Mouse (Mus musculus) MEL (cell line): ENCODE data around the gene Akt3. TPM values are rescaled to one million over a fixed set of nuclear protein-coding genes. Genes with fewer than 3 reads are reported as not detected.

Source experiments
- DNase-seq: peaks from one replicate; pipeline ENCODE4 v3.0.0; 2011; ENCODE audit warnings: low read depth, low spot score
- H3K27ac ChIP-seq: 2 replicates; pipeline ENCODE4 v1.5.1; 2012; ENCODE audit warnings: low read depth, mild to moderate bottlenecking, control low read depth, low read length, moderate library complexity; ENCODE audit not compliant: control insufficient read depth
- H3K27me3 ChIP-seq, 2 experiments: fragments of 150-350 bp in 1 of 2; sonication (generic) in 1 of 2; 2 replicates each; pipeline ENCODE4 v1.6.1; 2012; ENCODE audit warnings: low read length in 2 of 2, mild to moderate bottlenecking in 2 of 2, improper control_type of control experiment in 1 of 2, moderate library complexity in 1 of 2; ENCODE audit not compliant: insufficient read depth in 2 of 2, control insufficient read depth in 1 of 2
- H3K36me3 ChIP-seq, 2 experiments: 2 replicates each; pipeline ENCODE4 v1.6.1; 2012 to 2014; ENCODE audit warnings: low read length in 2 of 2, improper control_type of control experiment in 1 of 2, inconsistent platforms in 1 of 2, mild to moderate bottlenecking in 1 of 2; ENCODE audit not compliant: insufficient read depth in 2 of 2, control insufficient read depth in 1 of 2
- H3K4me1 ChIP-seq, 2 experiments: fragments of 150-350 bp in 1 of 2; sonication (generic) in 1 of 2; 2 replicates each; pipeline ENCODE4 v1.6.1; 2012; ENCODE audit warnings: low read length in 2 of 2, improper control_type of control experiment in 1 of 2, mild to moderate bottlenecking in 1 of 2; ENCODE audit not compliant: insufficient read depth in 2 of 2, control insufficient read depth in 1 of 2
- H3K4me3 ChIP-seq, 2 experiments: fragments of 150-350 bp in 1 of 2; sonication (generic) in 1 of 2; 2 replicates each; pipeline ENCODE4 v1.5.1; 2012; ENCODE audit warnings: low read depth in 2 of 2, low read length in 2 of 2, mild to moderate bottlenecking in 2 of 2, moderate library complexity in 2 of 2, control low read depth in 1 of 2, improper control_type of control experiment in 1 of 2; ENCODE audit not compliant: control insufficient read depth in 1 of 2, insufficient read depth in 1 of 2
- H3K79me2 ChIP-seq: 2 replicates; pipeline ENCODE4 v1.6.1; 2012; ENCODE audit warnings: mild to moderate bottlenecking, low read length, moderate library complexity; ENCODE audit not compliant: control insufficient read depth, poor library complexity, insufficient read depth
- H3K9ac ChIP-seq: 2 replicates; pipeline ENCODE4 v1.6.1; 2012; ENCODE audit warnings: low read depth, mild to moderate bottlenecking, control low read depth, low read length, moderate library complexity; ENCODE audit not compliant: control insufficient read depth, poor library complexity, severe bottlenecking
- H3K9me3 ChIP-seq: fragments of 150-350 bp; sonication (generic); replicated peaks from 2 replicates; pipeline ENCODE4 v1.6.1; 2012; ENCODE audit warnings: mild to moderate bottlenecking, low read length, improper control_type of control experiment, moderate library complexity; ENCODE audit not compliant: insufficient read depth
- BHLHE40 ChIP-seq: IDR thresholded peaks from 2 replicates; pipeline ENCODE4 v1.6.1; 2012; ENCODE audit warnings: low read depth, mild to moderate bottlenecking, inconsistent platforms, low read length, improper control_type of control experiment, borderline replicate concordance
- CHD1 ChIP-seq: IDR thresholded peaks from 2 replicates; pipeline ENCODE4 v1.6.1; 2012; ENCODE audit warnings: low read depth, mild to moderate bottlenecking, inconsistent platforms, low read length, improper control_type of control experiment
- ETS1 ChIP-seq: IDR thresholded peaks from 2 replicates; pipeline ENCODE4 v1.6.1; 2012; ENCODE audit warnings: low read depth, mild to moderate bottlenecking, inconsistent platforms, low read length, improper control_type of control experiment, moderate library complexity
- HCFC1 ChIP-seq: IDR thresholded peaks from 2 replicates; pipeline ENCODE4 v1.6.1; 2012; ENCODE audit warnings: low read depth, mild to moderate bottlenecking, inconsistent platforms, low read length, improper control_type of control experiment, moderate library complexity
- JUND ChIP-seq: IDR thresholded peaks from 2 replicates; pipeline ENCODE4 v1.6.1; 2011; ENCODE audit warnings: low read depth, mild to moderate bottlenecking, improper control_type of control experiment, low read length
- MAFK ChIP-seq: IDR thresholded peaks from 2 replicates; pipeline ENCODE4 v1.6.1; 2011; ENCODE audit warnings: low read depth, mild to moderate bottlenecking, low read length, improper control_type of control experiment, borderline replicate concordance
- MAZ ChIP-seq: IDR thresholded peaks from 2 replicates; pipeline ENCODE4 v1.6.1; 2012; ENCODE audit warnings: low read depth, mild to moderate bottlenecking, inconsistent platforms, low read length, improper control_type of control experiment
- MYC ChIP-seq: IDR thresholded peaks from 2 replicates; pipeline ENCODE4 v1.6.1; 2011; ENCODE audit warnings: low read depth, mild to moderate bottlenecking, low read length, improper control_type of control experiment, moderate library complexity
- NRF1 ChIP-seq: IDR thresholded peaks from 2 replicates; pipeline ENCODE4 v1.6.1; 2014; ENCODE audit warnings: low read depth, mild to moderate bottlenecking, inconsistent platforms, low read length, improper control_type of control experiment, moderate library complexity; ENCODE audit not compliant: poor library complexity, insufficient read depth, severe bottlenecking
- POLR2A ChIP-seq, 2 experiments: IDR thresholded peaks; 2 replicates each; pipeline ENCODE4 v1.6.1; 2011 to 2012; ENCODE audit warnings: low read length in 2 of 2, mild to moderate bottlenecking in 2 of 2, control low read depth in 1 of 2, improper control_type of control experiment in 1 of 2, low read depth in 1 of 2, moderate library complexity in 1 of 2; ENCODE audit not compliant: control insufficient read depth in 1 of 2, insufficient read depth in 1 of 2, poor library complexity in 1 of 2
- POLR2AphosphoS5 ChIP-seq: IDR thresholded peaks from 2 replicates; pipeline ENCODE4 v1.6.1; 2012; ENCODE audit warnings: low read depth, borderline replicate concordance, mild to moderate bottlenecking, inconsistent platforms, low read length, moderate library complexity, mixed read lengths
- RCOR1 ChIP-seq: IDR thresholded peaks from 2 replicates; pipeline ENCODE4 v1.6.1; 2012; ENCODE audit warnings: low read depth, mild to moderate bottlenecking, inconsistent platforms, low read length, improper control_type of control experiment
- SIN3A ChIP-seq: IDR thresholded peaks from 2 replicates; pipeline ENCODE4 v1.6.1; 2012; ENCODE audit warnings: low read length, improper control_type of control experiment, inconsistent platforms
- TAL1 ChIP-seq: IDR thresholded peaks from 2 replicates; pipeline ENCODE4 v1.6.1; 2012; ENCODE audit warnings: mild to moderate bottlenecking, inconsistent platforms, low read length, moderate library complexity, mixed read lengths
- TCF12 ChIP-seq: IDR thresholded peaks from 2 replicates; pipeline ENCODE4 v1.6.1; 2014; ENCODE audit warnings: low read depth, mild to moderate bottlenecking, inconsistent platforms, low read length, improper control_type of control experiment, moderate library complexity
- ZKSCAN1 ChIP-seq: IDR thresholded peaks from 2 replicates; pipeline ENCODE4 v1.6.1; 2012; ENCODE audit warnings: low read depth, mild to moderate bottlenecking, inconsistent platforms, low read length, improper control_type of control experiment, moderate library complexity
- polyA plus RNA-seq, 2 experiments: library from polyadenylated mRNA; stranded (reverse) in 1 of 2; unstranded in 1 of 2; fragments of >175 nt in 1 of 2; fragments of >200 nt in 1 of 2; gene quantifications; 2 replicates each; pipeline versions ENCODE4 v1.2.1 to v1.2.4; 2012; ENCODE audit warnings: low replicate concordance in 2 of 2, low read depth in 1 of 2; ENCODE audit not compliant: insufficient read length in 2 of 2, insufficient read depth in 1 of 2, missing spikeins in 1 of 2
- total RNA-seq: library from RNA; depleted of rRNA; stranded (reverse); fragments of 300-350 nt; gene quantifications from 2 replicates; pipeline ENCODE4 v1.2.3, GENCODE M21; 2012

Akt3 gene
- total and polyA plus RNA-seq, 3 experiments: 3.5 to 6.2 TPM; not detected in 1

- no peak overlapping the region for H3K27ac ChIP-seq
- no peak for DNase-seq
- TF ChIP-seq JUND (no peak), SIN3A (no peak), HCFC1 (no peak), TAL1 (no peak), BHLHE40 (no peak), ZKSCAN1 (no peak), ETS1 (no peak), MAFK (no peak), TCF12 (no peak), POLR2A (IDR thresholded peaks at IDR 0.05; ENCODE audit: control insufficient read depth in 1 of 2, insufficient read depth in 1 of 2, low read depth in 1 of 2, low read length in 2 of 2, poor library complexity in 1 of 2) (no peak), POLR2AphosphoS5 (no peak), RCOR1 (no peak), MYC (no peak), NRF1 (no peak), MAZ (no peak)
- TF ChIP-seq, all 39 proteins: peak for 0
- H3K9ac ChIP-seq: no peak overlapping the region
- no peak overlapping the region for H3K4me3 ChIP-seq
- peaks cover 0 to 8% of the 10 kb centered on the region in 2 experiments; a peak in 2 of 4 replicates for H3K4me1 ChIP-seq
- no peaks in the 10 kb centered on the region for H3K79me2 ChIP-seq
- no peaks in the 10 kb centered on the region for H3K9me3 ChIP-seq
- no peaks in the 10 kb centered on the region for H3K27me3 ChIP-seq
- H3K36me3 ChIP-seq: peaks cover 0 to 4% of the 10 kb centered on the region in 2 experiments; a peak in 1 of 4 replicates
Measured at GRCm38 (mm10) chr1:177013313-177013712, 244.7 kb downstream of the Akt3 start.

- Histone ChIP-seq H3K4me3 (no peak overlapping the region), H3K79me2 (no peaks in the 10 kb centered on the region), H3K4me1 (peaks cover 0 to 10% of the 10 kb centered on the region in 2 experiments; a peak in 2 of 4 replicates), H3K9me3 (no peaks in the 10 kb centered on the region), H3K27me3 (no peaks in the 10 kb centered on the region), H3K36me3 (peaks cover 0 to 4% of the 10 kb centered on the region in 2 experiments; a peak in 1 of 4 replicates), H3K27ac (no peak overlapping the region), H3K9ac (no peak overlapping the region)
- TF ChIP-seq JUND (no peak), SIN3A (no peak), CHD1 (no peak)
- no peak for DNase-seq
Measured at GRCm38 (mm10) chr1:177012774-177013173, 245.2 kb downstream of the Akt3 start.
